Mouse (Mus musculus): Measurements from ENCODE around the gene Fam57a. TPM values are rescaled to one million over a fixed set of nuclear protein-coding genes. Genes with fewer than 3 reads are reported as not detected.

The Fam57a gene
- polyA plus RNA-seq, 1 experiment from 2014 or later, result 19.9 TPM

DNA sequence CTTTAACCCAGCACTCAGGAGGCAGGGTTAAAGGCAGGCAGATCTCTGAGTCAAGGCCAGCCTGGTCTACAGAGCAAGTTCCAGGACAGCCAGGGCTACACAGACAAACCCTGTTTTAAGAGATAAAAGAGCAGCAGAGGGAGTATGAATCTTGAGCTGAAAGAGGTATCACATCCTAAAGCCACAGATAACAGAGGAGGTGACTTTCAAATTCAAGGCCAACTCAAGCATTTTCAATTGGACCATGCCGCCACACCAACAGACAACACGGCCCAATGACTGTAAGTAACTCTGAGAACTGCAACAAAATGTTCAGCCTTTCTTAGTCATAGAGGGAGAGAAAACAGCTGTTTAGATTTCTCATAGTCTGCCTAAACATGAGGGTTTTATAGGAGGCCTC lies 25.3 kb upstream of the Fam57a start:
- no peak for ATAC-seq (replicated peaks; ENCODE audit: insufficient number of reproducible peaks, insufficient read depth, low FRiP score, low read depth)
- Histone ChIP-seq H3K36me3 (peaks cover 9% of the 10 kb centered on the region), H3K27ac (no peak overlapping the region), H3K9ac (no peak overlapping the region), H3K4me3 (no peak overlapping the region), H3K4me2 (no peak overlapping the region), H3K9me3 (replicated peaks) (no peaks in the 10 kb centered on the region), H3K4me1 (replicated peaks) (peaks cover under 1% of the 10 kb centered on the region; the same call in 1 of the 2 replicates), H3K27me3 (no peaks in the 10 kb centered on the region)
- WGBS, result 89% methylated on average over 2 of the region's 2 CpGs

DNA sequence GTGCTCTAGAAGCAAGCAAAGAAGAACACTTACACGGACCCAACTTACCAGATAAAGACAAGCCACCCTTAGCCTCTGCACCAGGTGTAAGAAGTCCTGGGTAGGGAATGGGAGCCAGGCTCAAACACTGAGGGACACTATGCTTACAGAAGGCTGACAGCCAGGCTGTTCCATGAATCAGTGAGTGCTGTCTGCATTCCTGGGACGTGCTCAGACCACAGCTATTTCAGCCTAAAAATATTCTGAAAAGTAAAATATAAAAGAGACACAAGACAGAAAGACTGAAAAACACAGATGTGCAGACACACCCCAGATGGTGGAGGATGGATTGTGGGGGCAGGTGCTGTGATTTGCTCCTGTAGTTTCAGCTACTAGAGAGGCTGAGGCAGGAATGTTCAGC lies 24.6 kb upstream of the Fam57a start:
- Histone ChIP-seq H3K4me3 (no peak overlapping the region), H3K27ac (no peak overlapping the region), H3K4me1 (replicated peaks) (no peaks in the 10 kb centered on the region), H3K9ac (no peak overlapping the region), H3K36me3 (peaks cover 9% of the 10 kb centered on the region), H3K4me2 (no peak overlapping the region), H3K9me3 (replicated peaks) (no peaks in the 10 kb centered on the region), H3K27me3 (no peaks in the 10 kb centered on the region)
- no peak for ATAC-seq (replicated peaks; ENCODE audit: insufficient number of reproducible peaks, insufficient read depth, low FRiP score, low read depth)
- WGBS, result 77% methylated on average over 2 of the region's 2 CpGs

DNA sequence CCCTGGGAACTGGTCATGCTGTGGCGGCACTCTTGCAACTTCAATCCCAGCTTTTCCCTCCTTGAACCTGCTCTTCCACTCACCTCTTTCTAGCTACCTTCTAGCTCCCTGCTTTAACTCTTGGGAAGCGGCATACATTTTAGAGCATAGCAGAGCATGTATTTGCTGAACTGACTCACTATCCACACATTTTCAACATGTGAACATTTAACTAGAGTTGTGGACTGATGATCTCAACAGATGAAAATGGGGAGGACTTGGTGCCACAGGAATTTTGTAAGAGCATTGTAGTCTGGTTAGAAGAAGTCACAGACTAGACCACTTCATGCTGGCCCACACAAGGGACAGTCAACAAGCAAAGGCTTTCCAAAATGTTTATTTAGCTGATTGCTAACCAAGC lies 21.1 kb upstream of the Fam57a start:
- Histone ChIP-seq H3K4me2 (no peak overlapping the region), H3K27me3 (no peaks in the 10 kb centered on the region), H3K4me1 (replicated peaks) (no peaks in the 10 kb centered on the region), H3K27ac (no peak overlapping the region), H3K9me3 (replicated peaks) (no peaks in the 10 kb centered on the region), H3K9ac (no peak overlapping the region), H3K4me3 (no peak overlapping the region), H3K36me3 (peaks cover 12% of the 10 kb centered on the region)
- 92% methylated on average over 2 of the region's 2 CpGs for WGBS
- no peak for ATAC-seq (replicated peaks; ENCODE audit: insufficient number of reproducible peaks, insufficient read depth, low FRiP score, low read depth)

DNA sequence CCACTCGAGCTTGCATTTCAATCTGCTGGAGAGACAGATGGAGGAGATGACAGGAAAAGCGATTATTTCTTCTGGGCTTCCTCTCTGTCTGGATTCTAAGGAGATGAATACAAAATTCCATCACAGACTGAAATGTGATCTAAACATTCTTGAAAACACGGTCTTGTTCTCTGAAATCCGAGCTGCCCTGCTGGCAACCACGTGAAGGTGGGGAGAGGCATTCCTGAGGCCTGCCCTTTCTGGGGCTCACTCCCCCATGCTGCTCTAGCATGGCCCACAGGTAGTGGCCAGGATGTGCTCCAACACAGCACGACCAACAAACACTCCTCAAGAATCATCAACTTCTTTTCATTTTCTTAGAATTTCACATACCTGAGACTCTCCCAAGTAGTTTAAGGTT lies 19.2 kb upstream of the Fam57a start:
- Histone ChIP-seq H3K36me3 (peaks cover 6% of the 10 kb centered on the region; the same call in 1 of the 2 replicates), H3K27me3 (no peaks in the 10 kb centered on the region), H3K4me3 (no peak overlapping the region), H3K9ac (no peak overlapping the region), H3K27ac (no peak overlapping the region), H3K4me1 (replicated peaks) (no peaks in the 10 kb centered on the region), H3K4me2 (no peak overlapping the region), H3K9me3 (replicated peaks) (no peaks in the 10 kb centered on the region)
- ATAC-seq (replicated peaks; ENCODE audit: insufficient number of reproducible peaks, insufficient read depth, low FRiP score, low read depth), result no peak
- WGBS, result 34% methylated on average over 6 of the region's 6 CpGs

DNA sequence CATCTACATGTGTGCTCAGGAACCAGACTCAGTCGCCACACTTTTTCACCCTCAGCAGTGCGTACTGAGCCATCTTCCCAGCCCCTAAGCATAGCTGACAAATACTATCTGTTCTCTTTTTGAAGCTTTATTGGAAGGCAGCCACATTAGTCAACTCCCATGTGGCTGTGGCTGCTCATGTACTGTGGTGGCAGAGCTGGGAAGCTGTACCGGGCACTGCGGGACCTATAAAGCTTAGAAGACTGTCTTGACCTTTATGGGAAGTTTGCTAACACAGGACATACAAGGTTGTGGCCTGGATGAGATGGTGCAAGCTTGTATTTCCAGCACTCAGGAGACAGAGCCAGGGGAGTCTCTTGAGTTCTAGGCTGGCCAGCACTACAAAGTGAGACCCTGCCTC lies 12.8 kb upstream of the Fam57a start:
- WGBS, result 86% methylated on average over 4 of the region's 4 CpGs
- ATAC-seq (replicated peaks; ENCODE audit: insufficient number of reproducible peaks, insufficient read depth, low FRiP score, low read depth), result no peak
- Histone ChIP-seq H3K27ac (no peak overlapping the region), H3K36me3 (peaks cover 4% of the 10 kb centered on the region; the same call in 1 of the 2 replicates), H3K4me2 (no peak overlapping the region), H3K9me3 (replicated peaks) (no peaks in the 10 kb centered on the region), H3K27me3 (no peaks in the 10 kb centered on the region), H3K4me1 (replicated peaks) (peaks cover 3% of the 10 kb centered on the region; the same call in 1 of the 2 replicates), H3K4me3 (no peak overlapping the region), H3K9ac (no peak overlapping the region)

GRCm38 (mm10) chr11:76167079-76167765 lies 12.2 kb upstream of the Fam57a start:
- 24% methylated on average over 5 of the region's 5 CpGs for WGBS
- Histone ChIP-seq H3K4me1 (replicated peaks) (peaks cover 3% of the 10 kb centered on the region; the same call in 1 of the 2 replicates), H3K27ac (no peak overlapping the region), H3K9me3 (replicated peaks) (no peaks in the 10 kb centered on the region), H3K27me3 (no peaks in the 10 kb centered on the region), H3K4me2 (no peak overlapping the region), H3K4me3 (no peak overlapping the region), H3K36me3 (peaks cover 4% of the 10 kb centered on the region; the same call in 1 of the 2 replicates), H3K9ac (no peak overlapping the region)
- ATAC-seq (replicated peaks; ENCODE audit: insufficient number of reproducible peaks, insufficient read depth, low FRiP score, low read depth), result no peak

DNA sequence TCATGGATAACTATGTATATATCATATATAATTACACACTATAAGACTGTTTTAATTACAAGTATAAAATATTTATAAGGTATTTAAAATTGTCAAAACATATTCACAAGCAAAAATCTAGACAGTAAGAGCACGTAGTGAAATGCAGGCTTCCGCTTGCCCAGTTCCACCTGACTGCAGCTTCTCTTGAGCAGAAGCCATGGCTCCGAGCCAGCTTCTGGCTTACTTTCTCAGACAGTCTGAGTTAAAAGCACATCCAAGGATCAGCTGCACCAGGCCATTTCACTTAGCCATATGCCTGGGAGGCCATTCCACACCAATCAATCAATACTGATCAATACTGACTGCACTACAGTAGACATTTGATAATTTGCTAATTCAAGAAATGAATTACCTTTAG lies 10.5 kb upstream of the Fam57a start:
- H3K4me2 ChIP-seq, result no peak overlapping the region
- H3K9me3 ChIP-seq (replicated peaks), result no peaks in the 10 kb centered on the region
- no peak for ATAC-seq (replicated peaks; ENCODE audit: insufficient number of reproducible peaks, insufficient read depth, low FRiP score, low read depth)
- H3K4me3 ChIP-seq, result no peak overlapping the region
- peaks cover 5% of the 10 kb centered on the region for H3K36me3 ChIP-seq
- 74% methylated on average over 3 of the region's 3 CpGs for WGBS
- no peak overlapping the region for H3K27ac ChIP-seq
- no peak overlapping the region for H3K9ac ChIP-seq
- H3K4me1 ChIP-seq (replicated peaks), result peaks cover 3% of the 10 kb centered on the region; the same call in 1 of the 2 replicates
- H3K27me3 ChIP-seq, result no peaks in the 10 kb centered on the region

DNA sequence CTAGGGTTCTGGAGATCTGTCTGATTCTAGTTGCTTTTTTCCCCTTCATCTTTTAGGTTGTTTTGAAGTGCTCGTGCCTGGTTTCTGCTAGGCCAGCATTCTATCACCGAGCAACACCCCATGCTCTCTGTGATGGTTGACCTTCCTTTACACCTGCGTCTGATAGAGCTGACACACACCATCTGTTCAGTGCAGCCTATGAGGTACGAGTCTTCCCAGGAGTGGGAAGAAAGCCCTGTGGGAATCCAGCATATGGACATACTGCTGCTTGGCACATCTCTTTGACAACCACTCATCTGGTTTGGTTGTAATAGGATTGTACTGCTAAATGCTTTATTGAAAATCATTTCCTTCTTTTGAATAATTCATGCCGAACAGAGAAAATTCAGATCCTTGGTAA lies 9.3 kb upstream of the Fam57a start:
- WGBS, result 64% methylated on average over 5 of the region's 5 CpGs
- H3K4me3 ChIP-seq, result no peak overlapping the region
- H3K36me3 ChIP-seq, result peaks cover 9% of the 10 kb centered on the region
- H3K27me3 ChIP-seq, result no peaks in the 10 kb centered on the region
- no peak overlapping the region for H3K9ac ChIP-seq
- no peak for ATAC-seq (replicated peaks; ENCODE audit: insufficient number of reproducible peaks, insufficient read depth, low FRiP score, low read depth)
- H3K4me1 ChIP-seq (replicated peaks), result peaks cover 3% of the 10 kb centered on the region; the same call in 1 of the 2 replicates
- no peak overlapping the region for H3K4me2 ChIP-seq
- no peak overlapping the region for H3K27ac ChIP-seq
- no peaks in the 10 kb centered on the region for H3K9me3 ChIP-seq (replicated peaks)

DNA sequence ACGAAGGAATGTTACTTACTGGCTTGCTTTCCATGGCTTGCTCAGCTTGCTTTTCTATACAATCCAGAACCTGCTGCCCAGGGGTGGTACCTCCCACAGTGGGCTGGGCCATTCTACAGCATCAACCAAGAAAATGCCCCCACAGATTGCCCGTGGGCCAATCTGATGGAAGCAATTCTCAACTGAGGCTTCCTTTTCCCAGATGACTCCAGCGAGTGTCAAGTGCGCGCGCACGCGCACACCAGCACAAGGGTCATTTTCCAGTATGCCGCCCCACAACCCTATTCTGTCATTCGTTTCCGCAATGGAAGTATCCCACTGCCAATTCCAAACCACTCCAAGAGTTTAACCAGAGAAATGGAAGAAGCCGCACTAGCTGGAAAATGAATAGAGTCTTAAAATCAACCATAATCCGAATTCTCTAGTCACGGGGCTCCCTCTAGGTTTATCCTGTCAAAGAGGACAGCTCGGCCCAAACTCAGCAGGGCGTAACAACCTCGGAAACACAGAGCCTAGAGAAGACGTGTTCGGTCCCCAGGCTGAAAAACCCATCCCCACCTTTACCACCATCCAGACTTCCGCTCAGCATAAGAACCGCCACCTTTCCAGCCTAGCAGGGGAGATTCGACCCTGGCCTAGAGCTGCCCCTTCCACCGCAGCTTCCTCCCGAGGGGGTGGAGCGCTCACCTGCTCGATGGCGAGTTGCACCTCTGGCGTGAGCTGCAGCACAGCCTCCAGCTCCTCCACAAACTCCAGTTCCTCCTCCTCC lies 561 bp upstream of the Fam57a start:
- Histone ChIP-seq H3K4me1 (replicated peaks) (peaks cover 11% of the 10 kb centered on the region), H3K9ac (peak overlapping the region; percentile 73), H3K36me3 (peaks cover 5% of the 10 kb centered on the region), H3K27ac (peak overlapping the region; percentile 71), H3K9me3 (replicated peaks) (no peaks in the 10 kb centered on the region), H3K4me3 (peak overlapping the region; percentile 93), H3K27me3 (no peaks in the 10 kb centered on the region), H3K4me2 (peak overlapping the region; percentile 94)
- WGBS, result 1% methylated on average over 28 of the region's 28 CpGs
- peak; percentile 70 for ATAC-seq (replicated peaks; ENCODE audit: insufficient number of reproducible peaks, insufficient read depth, low FRiP score, low read depth)

GRCm38 (mm10) chr11:76180146-76180540 lies 672 bp downstream of the Fam57a start:
- Histone ChIP-seq H3K9me3 (replicated peaks) (no peaks in the 10 kb centered on the region), H3K4me2 (peak overlapping the region; percentile 94), H3K36me3 (no peaks in the 10 kb centered on the region; the same call in 1 of the 2 replicates), H3K27ac (0 out of 2 replicates have a peak overlapping the region, but pooled peaks have one; percentile 71), H3K4me1 (replicated peaks) (peaks cover 11% of the 10 kb centered on the region), H3K27me3 (no peaks in the 10 kb centered on the region), H3K4me3 (peak overlapping the region; percentile 93), H3K9ac (peak overlapping the region; percentile 73)
- WGBS, result 16% methylated on average over 7 of the region's 7 CpGs
- no peak for ATAC-seq (replicated peaks; ENCODE audit: insufficient number of reproducible peaks, insufficient read depth, low FRiP score, low read depth)

DNA sequence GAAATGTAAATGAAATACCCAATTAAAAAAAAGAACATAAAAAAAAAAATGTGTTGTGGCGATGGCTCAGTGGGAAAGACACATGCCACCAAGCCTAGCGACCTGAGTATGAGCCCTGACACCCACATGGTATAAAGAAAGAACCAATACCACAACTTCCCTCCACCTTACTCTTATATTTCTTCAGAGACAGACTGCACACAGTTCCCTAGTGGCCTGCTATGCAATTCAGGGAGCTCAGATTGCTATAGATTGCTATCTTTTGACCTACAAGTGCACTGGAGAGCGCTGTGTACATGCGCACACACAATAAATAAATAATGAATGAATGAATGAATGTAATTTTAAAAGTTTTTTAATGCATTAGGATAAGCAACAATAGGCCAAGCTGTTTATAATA lies 4.3 kb downstream of the Fam57a start:
- WGBS, result 85% methylated on average over 4 of the region's 4 CpGs
- no peak overlapping the region for H3K27ac ChIP-seq
- no peaks in the 10 kb centered on the region for H3K9me3 ChIP-seq (replicated peaks)
- no peaks in the 10 kb centered on the region for H3K27me3 ChIP-seq
- no peak overlapping the region for H3K4me2 ChIP-seq
- H3K4me3 ChIP-seq, result no peak overlapping the region
- ATAC-seq (replicated peaks; ENCODE audit: insufficient number of reproducible peaks, insufficient read depth, low FRiP score, low read depth), result no peak
- H3K36me3 ChIP-seq, result no peaks in the 10 kb centered on the region
- peaks cover 5% of the 10 kb centered on the region for H3K4me1 ChIP-seq (replicated peaks)
- H3K9ac ChIP-seq, result no peak overlapping the region
